Mouse (Mus musculus) neural tube, embryonic 15.5 days (tissue): ENCODE results near the gene Tmem159. TPM values are rescaled to one million over a fixed set of nuclear protein-coding genes. Genes with fewer than 3 reads are reported as not detected.

Source experiments
- ATAC-seq: fragments of 200-750 bp; cut with Nextera tagmentation; 2 replicates; pipeline ENCODE4 v1.8.0; 2017; ENCODE audit warnings: mild to moderate bottlenecking, moderate TSS enrichment, moderate library complexity; ENCODE audit not compliant: low FRiP score
- H3K27ac ChIP-seq: fragments of 300-500 bp; sonication (generic); replicated peaks from 2 replicates; pipeline ENCODE4 v1.5.1; 2015; ENCODE audit warnings: mild to moderate bottlenecking, inconsistent platforms
- H3K27me3 ChIP-seq: fragments of 300-500 bp; sonication (generic); replicated peaks from 2 replicates; pipeline ENCODE4 v1.6.1; 2015; ENCODE audit warnings: inconsistent platforms
- H3K36me3 ChIP-seq: fragments of 300-500 bp; sonication (generic); 2 replicates; pipeline ENCODE4 v1.6.1; 2015; ENCODE audit warnings: inconsistent platforms
- H3K4me1 ChIP-seq: fragments of 300-500 bp; sonication (generic); 2 replicates; pipeline ENCODE4 v1.6.1; 2015; ENCODE audit warnings: inconsistent platforms
- H3K4me2 ChIP-seq: fragments of 300-500 bp; sonication (generic); 2 replicates; pipeline ENCODE4 v1.6.1; 2015; ENCODE audit warnings: inconsistent platforms, mild to moderate bottlenecking, moderate library complexity
- H3K4me3 ChIP-seq: fragments of 300-500 bp; sonication (generic); replicated peaks from 2 replicates; pipeline ENCODE4 v1.5.1; 2015; ENCODE audit warnings: mild to moderate bottlenecking, inconsistent platforms
- H3K9ac ChIP-seq: fragments of 300-500 bp; sonication (generic); replicated peaks from 2 replicates; pipeline ENCODE4 v1.6.1; 2015; ENCODE audit warnings: mild to moderate bottlenecking, inconsistent platforms
- H3K9me3 ChIP-seq: fragments of 300-500 bp; sonication (generic); replicated peaks from 2 replicates; pipeline ENCODE4 v1.6.1; 2016; ENCODE audit warnings: inconsistent platforms
- WGBS: fragments of 180-500 bp; shearing (Covaris S2); methylation state at CpG from one replicate; pipeline ENCODE4 v1.1.7; 2015; ENCODE audit warnings: mixed read lengths; 5-methylcytosine and 5-hydroxymethylcytosine counted together
- polyA plus RNA-seq: library from polyadenylated mRNA; unstranded; fragments of >200 nt; fragmentation: Nextera tagmentation; extraction: Ambion mirVana; gene quantifications from 2 replicates; pipeline ENCODE4 v1.2.1, GENCODE M21; 2015

Gene Tmem159
- polyA plus RNA-seq, 1 experiment from 2014 or later: 15.2 TPM

GRCm38 (mm10) chr7:120145191-120145590 is 43.0 kb downstream of the Tmem159 start, which contains the start of gene Zp2:
TSS of gene Zp2 (minus strand) at chr7:120145291.
- Histone ChIP-seq H3K9ac (no peak within 1 kb of the TSS), H3K27ac (no peak within 1 kb of the TSS), H3K27me3 (no peaks in the 10 kb centered on the region), H3K9me3 (no peaks in the 10 kb centered on the region), H3K36me3 (no peaks in the 10 kb centered on the region), H3K4me1 (no peaks in the 10 kb centered on the region), H3K4me2 (no peak within 1 kb of the TSS), H3K4me3 (no peak within 1 kb of the TSS)
- WGBS: 88% methylated on average over 9 of the region's 9 CpGs
- ATAC-seq: no peak

GRCm38 (mm10) chr7:120150257-120150656 is 48.1 kb downstream of the Tmem159 start:
- H3K27ac ChIP-seq: no peak overlapping the region
- no peaks in the 10 kb centered on the region for H3K36me3 ChIP-seq
- H3K4me3 ChIP-seq: no peak overlapping the region
- no peak overlapping the region for H3K9ac ChIP-seq
- no peaks in the 10 kb centered on the region for H3K9me3 ChIP-seq
- H3K4me2 ChIP-seq: no peak overlapping the region
- no peaks in the 10 kb centered on the region for H3K27me3 ChIP-seq
- WGBS: 19% methylated on average over 3 of the region's 3 CpGs
- no peak for ATAC-seq
- H3K4me1 ChIP-seq: no peaks in the 10 kb centered on the region

GRCm38 (mm10) chr7:120150898-120151297 is 48.7 kb downstream of the Tmem159 start:
- Histone ChIP-seq H3K36me3 (no peaks in the 10 kb centered on the region), H3K4me2 (no peak overlapping the region), H3K9me3 (no peaks in the 10 kb centered on the region), H3K4me3 (no peak overlapping the region), H3K4me1 (no peaks in the 10 kb centered on the region), H3K27me3 (no peaks in the 10 kb centered on the region), H3K27ac (no peak overlapping the region), H3K9ac (no peak overlapping the region)
- ATAC-seq: no peak
- WGBS: 90% methylated on average over 2 of the region's 2 CpGs

- H3K9me3 ChIP-seq: no peaks in the 10 kb centered on the region
- no peak overlapping the region for H3K4me3 ChIP-seq
- H3K4me1 ChIP-seq: peaks cover 9% of the 10 kb centered on the region; the same call in 1 of the 2 replicates
- H3K36me3 ChIP-seq: no peaks in the 10 kb centered on the region
- ATAC-seq: no peak
- no peak overlapping the region for H3K9ac ChIP-seq
- no peaks in the 10 kb centered on the region for H3K27me3 ChIP-seq
- WGBS: 8% methylated on average over 2 of the region's 2 CpGs
- H3K4me2 ChIP-seq: no peak overlapping the region
- no peak overlapping the region for H3K27ac ChIP-seq
These were observed 54.8 kb downstream of the Tmem159 start for GRCm38 (mm10) chr7:120156841-120157409.

- H3K36me3 ChIP-seq: no peaks in the 10 kb centered on the region
- H3K4me2 ChIP-seq: no peak overlapping the region
- peaks cover 9% of the 10 kb centered on the region; the same call in 1 of the 2 replicates for H3K4me1 ChIP-seq
- no peaks in the 10 kb centered on the region for H3K9me3 ChIP-seq
- WGBS: 17% methylated on average over 5 of the region's 5 CpGs
- no peak; the same call in 1 of the 2 replicates for ATAC-seq
- no peak overlapping the region for H3K9ac ChIP-seq
- H3K4me3 ChIP-seq: no peak overlapping the region
- H3K27ac ChIP-seq: no peak overlapping the region
- no peaks in the 10 kb centered on the region for H3K27me3 ChIP-seq
These were observed 55.5 kb downstream of the Tmem159 start for GRCm38 (mm10) chr7:120157575-120158061.

- H3K4me1 ChIP-seq: peaks cover 9% of the 10 kb centered on the region; the same call in 1 of the 2 replicates
- no peak for ATAC-seq
- no peak overlapping the region for H3K9ac ChIP-seq
- no peaks in the 10 kb centered on the region for H3K9me3 ChIP-seq
- H3K27ac ChIP-seq: no peak overlapping the region
- no peak overlapping the region for H3K4me2 ChIP-seq
- H3K27me3 ChIP-seq: no peaks in the 10 kb centered on the region
- no peaks in the 10 kb centered on the region for H3K36me3 ChIP-seq
- 22% methylated on average over 4 of the region's 4 CpGs for WGBS
- H3K4me3 ChIP-seq: no peak overlapping the region
These were observed 56.0 kb downstream of the Tmem159 start for GRCm38 (mm10) chr7:120158121-120158613.

GRCm38 (mm10) chr7:120163581-120164251 is 61.6 kb downstream of the Tmem159 start:
- H3K36me3 ChIP-seq: no peaks in the 10 kb centered on the region
- H3K4me3 ChIP-seq: no peak overlapping the region
- 91% methylated on average over 11 of the region's 11 CpGs for WGBS
- H3K4me1 ChIP-seq: no peaks in the 10 kb centered on the region
- ATAC-seq: no peak
- no peak overlapping the region for H3K9ac ChIP-seq
- no peaks in the 10 kb centered on the region for H3K27me3 ChIP-seq
- no peak overlapping the region for H3K4me2 ChIP-seq
- H3K9me3 ChIP-seq: no peaks in the 10 kb centered on the region
- no peak overlapping the region for H3K27ac ChIP-seq

Other genes starting within 250 kb of the Tmem159 start
- gene Lyrm1, start 206.5 kb upstream of the Tmem159 start, polyA plus RNA-seq: 16.7 and 17.9 TPM in 2 replicates
- 15.8 and 18.1 TPM in 2 replicates for gene Dcun1d3, start 206.1 kb upstream of the Tmem159 start, polyA plus RNA-seq
- gene Dnah3, start 7.1 kb upstream of the Tmem159 start, polyA plus RNA-seq: 0.23 TPM in 1 of 2 replicates, not detected in the other
- 0.10 TPM in 1 of 2 replicates, not detected in the other for gene Zp2, start 42.9 kb downstream of the Tmem159 start, polyA plus RNA-seq
- gene Anks4b, start 71.5 kb downstream of the Tmem159 start, polyA plus RNA-seq: 0.32 TPM in 1 of 2 replicates, not detected in the other
- 9.0 and 9.9 TPM in 2 replicates for gene Crym, start 99.8 kb downstream of the Tmem159 start, polyA plus RNA-seq
- not detected in 2 replicates for gene Abca14, start 101.6 kb downstream of the Tmem159 start, polyA plus RNA-seq
- gene Abca15, start 226.3 kb downstream of the Tmem159 start, polyA plus RNA-seq: 0.27 TPM in 1 of 2 replicates, not detected in the other